Mouse (Mus musculus) T-helper 1 cell (primary cell): ENCODE data around the gene Gm6685.
"Not testable (repeated sequence)": the region's sequence is repeated elsewhere in the genome, so short reads cannot be mapped to it uniquely, and the experiment has no call there.

Experiments used
- in situ Hi-C: fragments of 300-600 bp; cut with MboI, MseI; formaldehyde crosslinking; loops from one replicate; pipeline ENCODE4 v1.15.1; 2025; ENCODE audit warnings: high pct_unique_total_duplicates

Gm6685 gene

GRCm38 (mm10) chr11:28339224-28340150 is at the start of gene Gm6685:
Gene Gm6685, minus strand, starts transcription at chr11:28339867.
- in situ Hi-C loops: not testable (repeated sequence)

GRCm38 (mm10) chr11:28375891-28376290 is 36.2 kb upstream of the Gm6685 start:
- in situ Hi-C loops: no loop called here

GRCm38 (mm10) chr11:28374636-28375035 is 35.0 kb upstream of the Gm6685 start:
- in situ Hi-C loops: no loop called here

- in situ Hi-C loops: not testable (repeated sequence)
Observed at GRCm38 (mm10) chr11:28371381-28371780, 31.7 kb upstream of the Gm6685 start.

- in situ Hi-C loops: no loop called here
Observed at GRCm38 (mm10) chr11:28365929-28366244, 26.2 kb upstream of the Gm6685 start.

- in situ Hi-C loops: no loop called here
Observed at GRCm38 (mm10) chr11:28365209-28365928, 25.7 kb upstream of the Gm6685 start.

GRCm38 (mm10) chr11:28343465-28343864 is 3.8 kb upstream of the Gm6685 start:
- in situ Hi-C loops: no loop called here

GRCm38 (mm10) chr11:28341887-28342286 is 2.2 kb upstream of the Gm6685 start:
- in situ Hi-C loops: no loop called here

GRCm38 (mm10) chr11:28327878-28328277 is 11.8 kb downstream of the Gm6685 start:
- in situ Hi-C loops: no loop called here

- in situ Hi-C loops: no loop called here
Observed at GRCm38 (mm10) chr11:28313396-28313795, 26.3 kb downstream of the Gm6685 start.

- in situ Hi-C loops: no loop called here
Observed at GRCm38 (mm10) chr11:28307723-28308122, 31.9 kb downstream of the Gm6685 start.

GRCm38 (mm10) chr11:28290440-28290839 is 49.2 kb downstream of the Gm6685 start:
- in situ Hi-C loops: no loop called here
